Mouse (Mus musculus) heart, embryonic 12.5 days (tissue): ENCODE measurements around the gene Rxrb. TPM values are rescaled to one million over a fixed set of nuclear protein-coding genes. Genes with fewer than 3 reads are reported as not detected.
"Not testable (repeated sequence)": the region's sequence is repeated elsewhere in the genome, so short reads cannot be mapped to it uniquely, and the experiment has no call there.

ENCODE experiments used
- ATAC-seq: fragments of 200-750 bp; cut with Nextera tagmentation; 2 replicates; pipeline ENCODE4 v1.8.0; 2017; ENCODE audit warnings: moderate TSS enrichment, moderate library complexity; ENCODE audit not compliant: insufficient number of reproducible peaks, low FRiP score
- H3K27ac ChIP-seq: fragments of 300-500 bp; sonication (generic); 2 replicates; pipeline ENCODE4 v1.5.1; 2016; ENCODE audit warnings: mild to moderate bottlenecking, moderate library complexity; ENCODE audit not compliant: poor library complexity, severe bottlenecking
- H3K27me3 ChIP-seq: fragments of 300-500 bp; sonication (generic); replicated peaks from 2 replicates; pipeline ENCODE4 v1.6.1; 2016; ENCODE audit warnings: mild to moderate bottlenecking, moderate library complexity
- H3K36me3 ChIP-seq: fragments of 300-500 bp; sonication (generic); 2 replicates; pipeline ENCODE4 v1.6.1; 2016; ENCODE audit warnings: mild to moderate bottlenecking, moderate library complexity
- H3K4me1 ChIP-seq: fragments of 300-500 bp; sonication (generic); replicated peaks from 2 replicates; pipeline ENCODE4 v1.6.1; 2016; ENCODE audit warnings: mild to moderate bottlenecking
- H3K4me2 ChIP-seq: fragments of 300-500 bp; sonication (generic); 2 replicates; pipeline ENCODE4 v1.6.1; 2016; ENCODE audit warnings: mild to moderate bottlenecking, moderate library complexity
- H3K4me3 ChIP-seq: fragments of 300-500 bp; sonication (generic); 2 replicates; pipeline ENCODE4 v1.5.1; 2016; ENCODE audit warnings: mild to moderate bottlenecking
- H3K9ac ChIP-seq: fragments of 300-500 bp; sonication (generic); 2 replicates; pipeline ENCODE4 v1.6.1; 2016; ENCODE audit warnings: mild to moderate bottlenecking, moderate library complexity
- H3K9me3 ChIP-seq: fragments of 300-500 bp; sonication (generic); replicated peaks from 2 replicates; pipeline ENCODE4 v1.6.1; 2016; ENCODE audit warnings: mild to moderate bottlenecking, moderate library complexity
- WGBS: fragments of 180-500 bp; shearing (Covaris S2); methylation state at CpG from one replicate; pipeline ENCODE4 v1.1.7; 2016; 5-methylcytosine and 5-hydroxymethylcytosine counted together
- polyA plus RNA-seq: library from polyadenylated mRNA; unstranded; fragments of >200 nt; fragmentation: Nextera tagmentation; extraction: Ambion mirVana; gene quantifications from 2 replicates; pipeline ENCODE4 v1.2.1, GENCODE M21; 2016

The Rxrb gene
- polyA plus RNA-seq: 34.7 and 36.9 TPM in 2 replicates

DNA sequence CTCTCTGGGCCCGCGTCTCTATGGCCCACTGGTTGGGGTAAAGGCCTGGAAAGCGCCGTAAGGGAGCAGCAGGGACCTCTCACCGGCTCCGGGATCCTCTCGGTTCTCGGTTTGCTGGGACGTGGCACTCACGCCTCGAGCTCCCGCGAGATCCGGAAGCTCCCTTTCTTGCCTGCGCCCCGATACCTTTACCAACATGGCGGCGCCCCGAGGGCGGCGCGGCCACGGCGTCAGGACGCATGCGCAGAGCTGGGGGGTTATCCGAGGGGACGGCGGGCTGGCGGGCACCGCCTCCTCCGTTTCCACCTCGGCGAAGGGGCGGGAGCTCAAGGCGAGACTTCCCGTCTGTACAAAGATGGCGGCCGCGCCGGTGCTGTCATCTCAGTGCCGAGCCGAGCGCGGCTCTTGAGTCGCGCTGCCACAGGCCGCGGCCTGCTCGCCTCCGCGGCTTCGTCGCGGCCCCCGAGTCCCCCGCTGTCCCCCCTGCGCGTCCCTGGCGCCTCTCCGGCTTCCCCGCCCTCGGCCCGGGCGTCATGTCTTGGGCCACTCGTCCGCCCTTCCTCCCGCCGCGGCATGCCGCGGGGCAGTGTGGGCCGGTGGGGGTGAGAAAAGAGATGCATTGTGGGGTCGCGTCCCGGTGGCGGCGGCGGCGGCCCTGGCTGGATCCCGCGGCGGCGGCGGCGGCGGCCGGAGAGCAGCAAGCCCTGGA is at the start of gene Rxrb, which contains the start of gene Slc39a7:
Gene Rxrb (plus strand): TSS at position 348 of the 709 bp plus-strand sequence.
Gene Slc39a7 (minus strand): TSS at position 218 of the 709 bp plus-strand sequence.
- under 1% methylated on average over 77 of the region's 88 CpGs for WGBS
- Histone ChIP-seq H3K36me3 (peaks cover 49% of the 10 kb centered on the region), H3K9me3 (no peaks in the 10 kb centered on the region), H3K4me1 (peaks cover 54% of the 10 kb centered on the region), H3K27ac (peak within 1 kb of the TSS; percentile 94), H3K4me3 (peak within 1 kb of the TSS; percentile 92), H3K27me3 (no peaks in the 10 kb centered on the region), H3K4me2 (peak within 1 kb of the TSS; percentile 92), H3K9ac (peak within 1 kb of the TSS; percentile 94)
- ATAC-seq: peak; percentile 83

DNA sequence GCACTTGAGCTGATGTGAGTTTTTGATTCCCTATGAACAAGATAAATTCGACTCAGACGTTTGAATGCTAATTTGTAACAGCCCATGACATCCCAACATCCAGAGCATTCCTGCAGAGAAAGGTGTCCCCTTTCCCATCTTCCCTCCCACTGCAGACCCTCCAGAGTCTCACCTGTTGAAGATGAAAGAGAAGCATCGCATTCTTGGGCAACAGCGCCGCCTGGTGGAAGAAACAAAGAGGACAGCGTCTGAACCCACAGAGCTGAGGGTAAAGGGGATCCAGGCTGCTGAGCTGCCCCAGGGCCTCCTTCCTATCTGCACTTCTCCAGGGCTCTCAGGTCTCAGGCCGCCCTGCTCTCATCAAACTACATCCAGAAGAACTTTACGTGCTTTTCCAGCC is 49.5 kb upstream of the Rxrb start:
- peak overlapping the region; percentile 84 for H3K4me2 ChIP-seq
- not testable (repeated sequence) for H3K36me3 ChIP-seq, H3K9ac ChIP-seq, H3K27ac ChIP-seq, ATAC-seq, H3K9me3 ChIP-seq
- peaks cover 22% of the 10 kb centered on the region for H3K4me1 ChIP-seq
- WGBS: 8% methylated on average over 8 of the region's 8 CpGs
- peaks cover 35% of the 10 kb centered on the region for H3K27me3 ChIP-seq
- peak overlapping the region; percentile 59; the same call in 1 of the 2 replicates for H3K4me3 ChIP-seq

DNA sequence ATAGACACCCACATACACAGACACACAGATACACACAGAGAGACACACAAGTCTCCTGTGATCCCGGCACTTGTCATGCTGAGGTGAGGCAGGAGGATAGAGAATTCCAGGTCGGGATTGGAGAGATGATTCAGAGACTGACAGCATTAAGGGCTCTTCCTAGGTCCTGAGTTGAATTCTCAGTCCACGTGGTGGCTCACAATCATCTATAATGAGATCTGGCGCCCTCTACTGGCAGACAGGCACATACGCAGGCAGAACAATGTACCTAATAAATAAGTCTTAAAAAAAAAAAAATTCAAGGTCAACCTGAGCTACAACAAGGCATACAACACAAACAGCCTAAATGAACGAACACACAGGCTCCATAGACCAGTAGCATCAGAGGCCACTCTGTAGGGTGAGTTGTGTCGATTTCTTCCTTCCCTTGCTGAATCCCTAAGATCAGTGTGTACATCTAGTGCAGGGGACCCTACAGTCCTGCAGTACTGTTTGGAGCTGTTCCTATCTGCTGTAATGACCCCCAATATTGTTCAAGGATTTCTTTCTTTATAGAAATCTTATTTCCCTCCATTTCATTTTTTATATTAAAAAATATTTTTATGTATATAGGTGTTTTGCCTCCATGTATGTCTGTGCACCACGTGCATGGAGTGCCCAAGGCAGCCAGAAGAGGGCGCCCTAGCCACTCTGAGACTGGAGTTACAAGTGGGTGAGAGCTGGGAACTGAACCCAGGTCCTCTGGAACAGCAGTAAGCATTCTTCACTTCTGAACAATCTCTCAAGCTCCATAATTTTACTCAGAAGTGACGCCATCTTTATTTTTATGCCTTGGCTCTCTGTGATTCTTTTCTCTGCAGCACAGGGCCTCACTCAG is 39.6 kb upstream of the Rxrb start:
- 31% methylated on average over 10 of the region's 10 CpGs for WGBS
- no peak for ATAC-seq
- no peak overlapping the region for H3K4me3 ChIP-seq
- H3K4me2 ChIP-seq: no peak overlapping the region
- H3K9ac ChIP-seq: no peak overlapping the region
- no peaks in the 10 kb centered on the region for H3K4me1 ChIP-seq
- H3K27ac ChIP-seq: no peak overlapping the region
- no peaks in the 10 kb centered on the region for H3K36me3 ChIP-seq
- H3K9me3 ChIP-seq: no peaks in the 10 kb centered on the region; the same call in 1 of the 2 replicates
- H3K27me3 ChIP-seq: peaks cover 28% of the 10 kb centered on the region

DNA sequence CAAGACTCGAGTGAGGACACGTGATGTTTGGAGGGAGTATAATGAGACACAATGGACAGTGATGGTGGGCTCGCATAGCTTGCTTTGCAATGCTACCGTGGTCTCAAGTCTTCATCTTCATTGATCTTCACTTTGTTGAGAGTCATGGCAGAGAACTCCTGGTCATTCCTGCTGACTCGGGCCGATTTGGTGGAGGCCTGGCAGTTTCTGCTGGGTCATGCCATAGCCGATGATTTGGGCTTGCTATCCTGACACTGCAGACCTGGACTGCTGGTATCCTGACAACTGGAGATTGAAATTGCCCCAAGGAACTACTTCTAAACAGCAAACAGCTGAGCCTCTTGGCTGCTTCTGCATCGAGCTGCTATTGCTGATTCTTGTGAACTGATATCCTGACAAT is 36.7 kb upstream of the Rxrb start:
- ATAC-seq: no peak
- no peak overlapping the region for H3K4me2 ChIP-seq
- H3K27ac ChIP-seq: no peak overlapping the region
- peaks cover 6% of the 10 kb centered on the region for H3K4me1 ChIP-seq
- H3K9ac ChIP-seq: no peak overlapping the region
- H3K36me3 ChIP-seq: no peaks in the 10 kb centered on the region
- no peak overlapping the region for H3K4me3 ChIP-seq
- 78% methylated on average over 8 of the region's 8 CpGs for WGBS
- H3K9me3 ChIP-seq: no peaks in the 10 kb centered on the region; the same call in 1 of the 2 replicates
- peaks cover 44% of the 10 kb centered on the region for H3K27me3 ChIP-seq

GRCm38 (mm10) chr17:33995651-33996050 is 36.0 kb upstream of the Rxrb start:
- Histone ChIP-seq H3K9ac (no peak overlapping the region), H3K27ac (no peak overlapping the region), H3K4me1 (peaks cover 12% of the 10 kb centered on the region), H3K27me3 (peaks cover 51% of the 10 kb centered on the region), H3K36me3 (no peaks in the 10 kb centered on the region), H3K4me3 (no peak overlapping the region), H3K9me3 (no peaks in the 10 kb centered on the region; the same call in 1 of the 2 replicates), H3K4me2 (no peak overlapping the region)
- no peak for ATAC-seq
- 39% methylated on average over 3 of the region's 3 CpGs for WGBS

DNA sequence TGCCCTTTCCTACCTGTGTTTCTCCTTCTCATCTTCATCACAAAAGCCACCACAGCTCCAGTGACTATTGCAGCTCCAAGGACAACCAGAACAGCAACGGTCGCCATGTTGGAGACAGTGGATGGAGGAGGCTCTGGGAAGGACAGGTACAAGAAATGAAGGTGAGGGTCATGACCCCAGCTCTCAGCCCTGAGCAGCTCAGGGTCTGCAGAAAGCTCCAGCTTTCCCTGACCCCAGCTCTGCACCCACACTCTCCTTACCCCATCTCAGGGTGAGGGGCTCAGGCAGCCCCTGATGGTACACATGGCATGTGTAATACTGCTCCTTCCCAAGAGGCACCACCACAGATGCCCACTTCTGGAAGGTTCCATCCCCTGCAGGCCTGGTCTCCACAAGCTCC is 34.6 kb upstream of the Rxrb start:
- not testable (repeated sequence) for H3K27ac ChIP-seq, H3K9me3 ChIP-seq, H3K4me3 ChIP-seq, ATAC-seq, H3K36me3 ChIP-seq, H3K4me2 ChIP-seq, H3K9ac ChIP-seq
- Histone ChIP-seq H3K4me1 (peaks cover 12% of the 10 kb centered on the region), H3K27me3 (peaks cover 62% of the 10 kb centered on the region)
- WGBS: 92% methylated on average over 2 of the region's 2 CpGs

DNA sequence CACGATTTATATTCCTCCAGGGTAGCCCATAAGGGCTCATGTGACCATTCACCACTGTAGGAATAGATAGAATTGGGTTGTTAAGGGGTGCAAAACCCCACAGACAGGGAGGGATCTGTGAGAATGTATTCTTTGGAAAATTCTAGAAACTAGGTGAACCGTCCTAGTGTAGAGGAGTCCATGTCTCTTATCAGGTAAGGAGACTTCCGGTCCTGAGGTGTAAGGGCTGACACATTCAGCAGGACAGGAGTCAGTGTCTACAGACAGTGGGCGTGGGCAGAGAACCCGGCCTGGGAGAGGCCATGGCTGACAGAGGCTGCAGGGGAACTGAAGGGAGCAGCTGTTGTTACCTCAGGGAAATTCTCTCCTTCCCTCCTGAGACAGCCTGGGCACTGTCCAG is 32.9 kb upstream of the Rxrb start:
- H3K9me3 ChIP-seq, H3K4me3 ChIP-seq, H3K27ac ChIP-seq, H3K36me3 ChIP-seq, H3K9ac ChIP-seq, H3K4me2 ChIP-seq, ATAC-seq: not testable (repeated sequence)
- Histone ChIP-seq H3K27me3 (peaks cover 67% of the 10 kb centered on the region), H3K4me1 (peaks cover 12% of the 10 kb centered on the region)
- WGBS: 45% methylated on average over 5 of the region's 5 CpGs

GRCm38 (mm10) chr17:33999341-34000149 is 32.1 kb upstream of the Rxrb start:
- H3K27me3 ChIP-seq: peaks cover 67% of the 10 kb centered on the region

DNA sequence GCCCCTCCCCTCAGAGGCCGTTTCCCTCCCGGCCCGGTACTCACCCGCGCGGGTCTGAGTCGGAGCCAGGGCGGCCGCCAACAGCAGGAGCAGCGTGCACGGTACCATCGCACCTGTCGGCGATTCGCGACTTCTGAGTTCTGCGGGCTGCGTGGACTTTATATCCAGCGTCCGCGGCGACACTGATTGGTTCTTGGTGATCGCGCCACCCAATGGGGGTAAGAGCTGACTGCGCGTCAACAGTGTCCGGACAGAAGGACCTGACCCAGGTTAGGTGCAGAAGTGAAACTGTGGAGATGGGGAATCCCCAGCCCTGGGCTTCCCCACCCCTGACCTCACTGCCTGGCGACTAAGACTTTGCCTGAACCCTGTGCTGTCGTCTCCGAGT is 31.5 kb upstream of the Rxrb start, which contains the start of gene H2-K1:
Gene H2-K1 (minus strand): TSS at position 198 of the 388 bp plus-strand sequence.
- Histone ChIP-seq H3K9me3 (no peaks in the 10 kb centered on the region), H3K27me3 (peaks cover 67% of the 10 kb centered on the region), H3K27ac (no peak within 1 kb of the TSS), H3K4me1 (peaks cover 12% of the 10 kb centered on the region), H3K4me2 (peak within 1 kb of the TSS; percentile 100), H3K36me3 (no peaks in the 10 kb centered on the region), H3K4me3 (peak within 1 kb of the TSS; percentile 77), H3K9ac (peak within 1 kb of the TSS; percentile 72)
- WGBS: under 1% methylated on average over 28 of the region's 30 CpGs
- ATAC-seq: peak; percentile 82

More at GRCm38 (mm10) chr17:33999341-34000149, 32.1 kb upstream of the Rxrb start:
- Histone ChIP-seq H3K4me2 (peak overlapping the region; percentile 100), H3K36me3 (no peaks in the 10 kb centered on the region), H3K9me3 (no peaks in the 10 kb centered on the region; the same call in 1 of the 2 replicates), H3K4me3 (peak overlapping the region; percentile 77), H3K27ac (no peak overlapping the region), H3K9ac (peak overlapping the region; percentile 72), H3K4me1 (peaks cover 12% of the 10 kb centered on the region)
- 2% methylated on average over 87 of the region's 87 CpGs for WGBS
- ATAC-seq: peak; percentile 56

- not testable (repeated sequence) for H3K9ac ChIP-seq, H3K9me3 ChIP-seq, H3K36me3 ChIP-seq, ATAC-seq, H3K27ac ChIP-seq
- Histone ChIP-seq H3K4me1 (peaks cover 12% of the 10 kb centered on the region), H3K4me3 (peak overlapping the region; percentile 77; the same call in 1 of the 2 replicates), H3K27me3 (peaks cover 67% of the 10 kb centered on the region), H3K4me2 (peak overlapping the region; percentile 100; the same call in 1 of the 2 replicates)
- 43% methylated on average over 2 of the region's 2 CpGs for WGBS
Observed at GRCm38 (mm10) chr17:34000796-34001195, 30.8 kb upstream of the Rxrb start.
